Mouse (Mus musculus) CH12.LX (cell line): ENCODE measurements around the gene Slc15a3. TPM values are rescaled to one million over a fixed set of nuclear protein-coding genes. Genes with fewer than 3 reads are reported as not detected.
A peak's percentile ranks its signal among the peaks of the same experiment; 100 is the strongest.

Source experiments
- CHD1 ChIP-seq: IDR thresholded peaks from 2 replicates; pipeline ENCODE4 v1.6.1; 2012; ENCODE audit warnings: low read depth, low read length, improper control_type of control experiment, inconsistent platforms
- CHD2 ChIP-seq: IDR thresholded peaks from 2 replicates; pipeline ENCODE4 v1.6.1; 2011; ENCODE audit warnings: low read length, improper control_type of control experiment
- EP300 ChIP-seq: IDR thresholded peaks from 2 replicates; pipeline ENCODE4 v1.6.1; 2011; ENCODE audit warnings: low read length, improper control_type of control experiment
- ETS1 ChIP-seq: conservative IDR thresholded peaks from 2 replicates; pipeline ENCODE4 v1.6.1; 2012; ENCODE audit warnings: low read depth, mild to moderate bottlenecking, inconsistent platforms, low read length, improper control_type of control experiment, moderate library complexity
- IRF4 ChIP-seq: IDR thresholded peaks from 2 replicates; pipeline ENCODE4 v1.6.1; 2014; ENCODE audit warnings: low read depth, mild to moderate bottlenecking, inconsistent platforms, low read length, improper control_type of control experiment
- MAX ChIP-seq: IDR thresholded peaks from 2 replicates; pipeline ENCODE4 v1.6.1; 2011; ENCODE audit warnings: low read length, improper control_type of control experiment
- MAZ ChIP-seq: IDR thresholded peaks from 2 replicates; pipeline ENCODE4 v1.6.1; 2012; ENCODE audit warnings: low read depth, mild to moderate bottlenecking, inconsistent platforms, low read length, improper control_type of control experiment, moderate library complexity
- MXI1 ChIP-seq: IDR thresholded peaks from 2 replicates; pipeline ENCODE4 v1.6.1; 2011; ENCODE audit warnings: mild to moderate bottlenecking, low read depth, low read length, improper control_type of control experiment
- NRF1 ChIP-seq: IDR thresholded peaks from 2 replicates; pipeline ENCODE4 v1.6.1; 2014; ENCODE audit warnings: low read depth, mild to moderate bottlenecking, inconsistent platforms, low read length, improper control_type of control experiment, moderate library complexity
- PAX5 ChIP-seq: IDR thresholded peaks from 2 replicates; pipeline ENCODE4 v1.6.1; 2012; ENCODE audit warnings: low read length, inconsistent platforms, mixed read lengths
- UBTF ChIP-seq: IDR thresholded peaks from 2 replicates; pipeline ENCODE4 v1.6.1; 2012; ENCODE audit warnings: low read depth, mild to moderate bottlenecking, inconsistent platforms, low read length, improper control_type of control experiment, moderate library complexity
- ZC3H11A ChIP-seq: IDR thresholded peaks from 2 replicates; pipeline ENCODE4 v1.6.1; 2012; ENCODE audit warnings: low read depth, mild to moderate bottlenecking, inconsistent platforms, low read length, improper control_type of control experiment
- ZNF384 ChIP-seq: IDR thresholded peaks from 2 replicates; pipeline ENCODE4 v1.6.1; 2012; ENCODE audit warnings: low read depth, low read length, improper control_type of control experiment, inconsistent platforms
- polyA plus RNA-seq: library from polyadenylated mRNA; unstranded; fragments of >175 nt; gene quantifications from 2 replicates; pipeline ENCODE4 v1.2.1, GENCODE M21; 2012; ENCODE audit warnings: low read depth; ENCODE audit not compliant: insufficient read length
- total RNA-seq, 2 experiments: library from RNA; depleted of rRNA; stranded (reverse); fragments of 300-350 nt in 1 of 2; fragments of >200 nt in 1 of 2; gene quantifications; 2 replicates each; pipeline ENCODE4 v1.2.3; 2012 to 2014

The Slc15a3 gene
- total and polyA plus RNA-seq, 3 experiments, result 84.5 to 219 (median 94.3) TPM

- no peak for TF ChIP-seq NRF1
- no peak for TF ChIP-seq MAX
- TF ChIP-seq CHD2, result no peak
- TF ChIP-seq CHD1, result no peak
- peak; percentile 56 for TF ChIP-seq ZC3H11A
- 0 out of 2 replicates have a peak, but pooled peaks have one; percentile 16 for TF ChIP-seq IRF4
- no peak for TF ChIP-seq UBTF
- no peak for TF ChIP-seq EP300
- TF ChIP-seq MAZ, result no peak
- TF ChIP-seq MXI1, result no peak
- TF ChIP-seq ZNF384, result no peak
- TF ChIP-seq PAX5, result no peak
- no peak for TF ChIP-seq ETS1
Measured at GRCm38 (mm10) chr19:10907891-10908290, 68.4 kb downstream of the Slc15a3 start (continued).

Other genes with a start within 250 kb of the Slc15a3 start
- gene Ddb1, start 234.4 kb upstream of the Slc15a3 start, total RNA-seq (2012; rRNA removed), result 319 and 365 TPM in 2 replicates
- gene Ddb1, start 234.4 kb upstream of the Slc15a3 start, total RNA-seq (2014; rRNA removed), result 299 and 311 TPM in 2 replicates
- gene Ddb1, start 234.4 kb upstream of the Slc15a3 start, polyA plus RNA-seq, result 406 and 451 TPM in 2 replicates
- gene Tkfc, start 234.1 kb upstream of the Slc15a3 start, total RNA-seq (2012; rRNA removed), result 10.0 and 11.0 TPM in 2 replicates
- gene Tkfc, start 234.1 kb upstream of the Slc15a3 start, total RNA-seq (2014; rRNA removed), result 2.4 TPM in 2 replicates
- gene Tkfc, start 234.1 kb upstream of the Slc15a3 start, polyA plus RNA-seq, result 14.9 and 15.0 TPM in 2 replicates
- 0.13 and 0.21 TPM in 2 replicates for gene Vwce, start 205.5 kb upstream of the Slc15a3 start, total RNA-seq (2012; rRNA removed)
- gene Vwce, start 205.5 kb upstream of the Slc15a3 start, total RNA-seq (2014; rRNA removed), result 0.04 TPM in 1 of 2 replicates, not detected in the other
- gene Vwce, start 205.5 kb upstream of the Slc15a3 start, polyA plus RNA-seq, result 1.0 and 1.3 TPM in 2 replicates
- gene Pga5, start 161.7 kb upstream of the Slc15a3 start, total RNA-seq (2012; rRNA removed), result 0.08 TPM in 1 of 2 replicates, not detected in the other
- not detected in 2 replicates for gene Pga5, start 161.7 kb upstream of the Slc15a3 start, total RNA-seq (2014; rRNA removed)
- not detected in 2 replicates for gene Pga5, start 161.7 kb upstream of the Slc15a3 start, polyA plus RNA-seq
- 9.5 and 10.8 TPM in 2 replicates for gene Vps37c, start 151.0 kb upstream of the Slc15a3 start, total RNA-seq (2012; rRNA removed)
- gene Vps37c, start 151.0 kb upstream of the Slc15a3 start, total RNA-seq (2014; rRNA removed), result 4.9 and 6.2 TPM in 2 replicates
- gene Vps37c, start 151.0 kb upstream of the Slc15a3 start, polyA plus RNA-seq, result 13.0 and 13.4 TPM in 2 replicates
- 8.7 and 9.9 TPM in 2 replicates for gene Cd5, start 100.7 kb upstream of the Slc15a3 start, total RNA-seq (2012; rRNA removed)
- gene Cd5, start 100.7 kb upstream of the Slc15a3 start, total RNA-seq (2014; rRNA removed), result 17.7 and 20.7 TPM in 2 replicates
- 46.8 and 51.4 TPM in 2 replicates for gene Cd5, start 100.7 kb upstream of the Slc15a3 start, polyA plus RNA-seq
- gene Cd6, start 9.7 kb upstream of the Slc15a3 start, total RNA-seq (2012; rRNA removed), result 0.08 and 0.17 TPM in 2 replicates
- 0.09 and 0.15 TPM in 2 replicates for gene Cd6, start 9.7 kb upstream of the Slc15a3 start, total RNA-seq (2014; rRNA removed)
- gene Cd6, start 9.7 kb upstream of the Slc15a3 start, polyA plus RNA-seq, result 0.73 and 1.3 TPM in 2 replicates
- gene Tmem132a, start 30.2 kb downstream of the Slc15a3 start, total RNA-seq (2012; rRNA removed), result 2.0 and 2.9 TPM in 2 replicates
- gene Tmem132a, start 30.2 kb downstream of the Slc15a3 start, total RNA-seq (2014; rRNA removed), result 0.05 TPM in 1 of 2 replicates, not detected in the other
- 20.2 and 22.9 TPM in 2 replicates for gene Tmem132a, start 30.2 kb downstream of the Slc15a3 start, polyA plus RNA-seq
- 32.9 and 34.0 TPM in 2 replicates for gene Tmem109, start 42.3 kb downstream of the Slc15a3 start, total RNA-seq (2012; rRNA removed)
- gene Tmem109, start 42.3 kb downstream of the Slc15a3 start, total RNA-seq (2014; rRNA removed), result 14.8 and 17.9 TPM in 2 replicates
- gene Tmem109, start 42.3 kb downstream of the Slc15a3 start, polyA plus RNA-seq, result 46.3 and 51.5 TPM in 2 replicates
- 115 and 153 TPM in 2 replicates for gene Prpf19, start 55.5 kb downstream of the Slc15a3 start, total RNA-seq (2012; rRNA removed)
- gene Prpf19, start 55.5 kb downstream of the Slc15a3 start, total RNA-seq (2014; rRNA removed), result 357 and 364 TPM in 2 replicates
- gene Prpf19, start 55.5 kb downstream of the Slc15a3 start, polyA plus RNA-seq, result 244 and 355 TPM in 2 replicates
- not detected in 2 replicates for gene Zp1, start 80.9 kb downstream of the Slc15a3 start, total RNA-seq (2012; rRNA removed)
- 0.26 TPM in 1 of 2 replicates, not detected in the other for gene Zp1, start 80.9 kb downstream of the Slc15a3 start, total RNA-seq (2014; rRNA removed)
- not detected in 2 replicates for gene Zp1, start 80.9 kb downstream of the Slc15a3 start, polyA plus RNA-seq
- 0.13 and 0.17 TPM in 2 replicates for gene Ptgdr2, start 97.4 kb downstream of the Slc15a3 start, total RNA-seq (2012; rRNA removed)
- not detected in 2 replicates for gene Ptgdr2, start 97.4 kb downstream of the Slc15a3 start, total RNA-seq (2014; rRNA removed)
- gene Ptgdr2, start 97.4 kb downstream of the Slc15a3 start, polyA plus RNA-seq, result not detected in 2 replicates
- 10.8 and 18.6 TPM in 2 replicates for gene Ccdc86, start 109.5 kb downstream of the Slc15a3 start, total RNA-seq (2012; rRNA removed)
- 8.5 and 9.5 TPM in 2 replicates for gene Ccdc86, start 109.5 kb downstream of the Slc15a3 start, total RNA-seq (2014; rRNA removed)
- gene Ccdc86, start 109.5 kb downstream of the Slc15a3 start, polyA plus RNA-seq, result 36.8 and 44.8 TPM in 2 replicates
- not detected in 2 replicates for gene Ms4a10, start 134.9 kb downstream of the Slc15a3 start, total RNA-seq (2012; rRNA removed)
- not detected in 2 replicates for gene Ms4a10, start 134.9 kb downstream of the Slc15a3 start, total RNA-seq (2014; rRNA removed)
- not detected in 2 replicates for gene Ms4a10, start 134.9 kb downstream of the Slc15a3 start, polyA plus RNA-seq
- gene Ms4a15, start 153.5 kb downstream of the Slc15a3 start, total RNA-seq (2012; rRNA removed), result not detected in 2 replicates
- not detected in 2 replicates for gene Ms4a15, start 153.5 kb downstream of the Slc15a3 start, total RNA-seq (2014; rRNA removed)
- 0.37 TPM in 1 of 2 replicates, not detected in the other for gene Ms4a15, start 153.5 kb downstream of the Slc15a3 start, polyA plus RNA-seq
- not detected in 2 replicates for gene Ms4a18, start 178.3 kb downstream of the Slc15a3 start, total RNA-seq (2012; rRNA removed)
- gene Ms4a18, start 178.3 kb downstream of the Slc15a3 start, total RNA-seq (2014; rRNA removed), result not detected in 2 replicates
- not detected in 2 replicates for gene Ms4a18, start 178.3 kb downstream of the Slc15a3 start, polyA plus RNA-seq
- gene Ms4a8a, start 241.4 kb downstream of the Slc15a3 start, total RNA-seq (2012; rRNA removed), result not detected in 2 replicates
- gene Ms4a8a, start 241.4 kb downstream of the Slc15a3 start, total RNA-seq (2014; rRNA removed), result not detected in 2 replicates
- not detected in 2 replicates for gene Ms4a8a, start 241.4 kb downstream of the Slc15a3 start, polyA plus RNA-seq